Mouse (Mus musculus) cerebellum, adult 9-10 months (tissue): ENCODE measurements at regions not wholly inside any gene's neighbourhood (a gene's known extent, or its start where the extent isn't known, plus 50 kb on each side); places are given as distances from the start of the nearest gene placed in this dataset.
"Not testable (repeated sequence)": the region's sequence is repeated elsewhere in the genome, so short reads cannot be mapped to it uniquely, and the experiment has no call there.

Experiments used
- DNase-seq: peaks from one replicate; pipeline ENCODE4 v3.0.0; 2022

DNA sequence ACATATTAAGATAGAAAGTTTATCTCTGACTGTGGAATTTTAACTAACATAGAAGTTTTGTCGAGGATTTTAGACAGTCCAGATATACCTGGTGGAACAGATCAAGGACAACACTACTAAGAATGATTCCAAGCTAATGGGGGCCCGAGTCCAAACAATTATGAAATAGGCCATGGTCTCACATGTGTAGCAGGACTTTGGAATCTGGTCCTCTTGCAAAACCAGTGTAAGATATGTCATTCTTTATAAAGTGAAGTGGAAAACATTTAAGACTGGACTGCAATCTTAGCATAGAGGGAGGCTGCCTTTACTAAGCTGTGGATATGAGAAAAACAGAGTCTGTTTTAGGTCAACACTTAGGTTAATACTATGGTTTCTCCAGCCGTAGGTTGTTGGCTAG, 311.2 kb downstream of the Ets1 start:
- no peak for DNase-seq

DNA sequence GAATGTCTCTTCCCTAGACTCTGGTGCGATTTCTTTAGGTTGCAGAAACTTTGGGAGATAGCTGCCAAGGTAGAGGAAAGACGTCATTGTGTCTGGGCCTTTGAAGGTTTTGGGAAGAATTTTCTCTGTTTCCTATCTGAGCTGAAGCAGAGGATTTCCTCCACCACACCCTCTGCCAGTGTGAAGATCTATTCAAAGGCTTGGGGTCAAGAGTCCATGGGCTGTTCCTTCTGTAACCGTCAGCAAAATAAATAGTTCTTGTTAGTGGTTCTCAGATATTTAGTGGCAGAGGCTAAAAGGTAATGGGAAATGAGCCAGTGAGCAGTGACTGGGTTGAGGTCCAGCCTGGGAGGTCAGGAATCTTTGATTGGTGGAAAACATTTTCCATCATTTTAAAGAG, 313.0 kb downstream of the Ets1 start:
- DNase-seq: no peak

DNA sequence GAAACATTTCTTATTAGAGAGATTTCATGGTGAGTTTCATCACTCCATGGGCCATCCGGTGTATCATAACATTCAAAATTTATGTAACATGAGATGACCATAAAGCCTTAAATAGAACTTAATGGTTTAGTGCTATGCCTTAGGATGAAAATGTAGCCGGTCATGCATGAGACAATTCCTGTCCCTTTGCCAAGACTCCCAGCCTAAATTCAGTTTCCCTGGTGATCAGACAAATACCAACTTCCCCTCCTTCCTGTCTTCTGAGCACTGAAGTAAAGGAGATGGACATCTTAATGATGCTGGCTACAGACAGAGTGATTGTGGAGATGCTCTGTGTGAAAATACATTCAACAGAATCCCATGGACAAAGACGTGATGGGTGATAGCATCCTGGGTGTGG, 322.7 kb downstream of the Ets1 start:
- no peak for DNase-seq

DNA sequence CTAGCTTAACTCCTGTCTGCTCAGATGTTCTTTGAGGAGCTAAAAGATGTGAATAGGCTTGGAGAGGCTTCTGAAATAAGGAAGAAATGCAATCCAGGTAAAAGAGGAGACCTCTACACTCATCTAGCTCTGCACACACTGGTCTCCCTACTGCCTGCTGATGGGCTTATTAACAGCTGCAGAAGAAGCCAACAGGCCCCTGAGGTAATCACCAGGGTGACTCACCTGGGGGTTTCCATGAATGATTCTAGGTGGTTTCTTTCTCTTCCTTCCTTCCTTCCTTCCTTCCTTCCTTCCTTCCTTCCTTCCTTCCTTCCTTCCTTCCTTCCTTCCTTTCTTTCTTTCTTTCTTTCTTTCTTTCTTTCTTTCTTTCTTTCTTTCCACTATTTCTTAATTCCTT, 323.4 kb downstream of the Ets1 start:
- not testable (repeated sequence) for DNase-seq

GRCm38 (mm10) chr9:32962679-32963205, 326.7 kb downstream of the Ets1 start:
- no peak for DNase-seq

- DNase-seq: no peak
These were observed 332.4 kb downstream of the Ets1 start for GRCm38 (mm10) chr9:32968446-32968845.

GRCm38 (mm10) chr9:32971421-32971820, 335.4 kb downstream of the Ets1 start:
- DNase-seq: no peak

DNA sequence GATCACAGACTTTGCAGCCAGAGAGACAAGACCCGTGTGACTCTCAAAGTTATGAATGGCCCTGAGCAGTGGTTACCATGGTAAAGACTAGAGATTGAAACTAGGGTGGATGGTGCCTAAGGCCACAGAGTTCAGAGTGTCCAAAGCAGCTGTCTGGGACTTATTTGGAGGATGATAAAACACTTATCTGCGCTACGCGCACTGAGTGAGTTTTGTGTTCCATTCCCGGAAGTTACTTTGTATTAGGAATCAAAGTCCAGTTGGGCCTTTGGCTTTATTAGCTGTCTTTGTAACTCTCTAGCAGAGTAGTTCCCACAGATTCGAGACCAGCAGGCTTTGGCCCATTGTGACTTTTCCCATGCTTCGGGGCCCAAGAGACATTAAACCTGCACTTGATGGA, 335.9 kb downstream of the Ets1 start:
- DNase-seq: no peak

GRCm38 (mm10) chr9:32972431-32973052, 336.5 kb downstream of the Ets1 start:
- DNase-seq: no peak

DNA sequence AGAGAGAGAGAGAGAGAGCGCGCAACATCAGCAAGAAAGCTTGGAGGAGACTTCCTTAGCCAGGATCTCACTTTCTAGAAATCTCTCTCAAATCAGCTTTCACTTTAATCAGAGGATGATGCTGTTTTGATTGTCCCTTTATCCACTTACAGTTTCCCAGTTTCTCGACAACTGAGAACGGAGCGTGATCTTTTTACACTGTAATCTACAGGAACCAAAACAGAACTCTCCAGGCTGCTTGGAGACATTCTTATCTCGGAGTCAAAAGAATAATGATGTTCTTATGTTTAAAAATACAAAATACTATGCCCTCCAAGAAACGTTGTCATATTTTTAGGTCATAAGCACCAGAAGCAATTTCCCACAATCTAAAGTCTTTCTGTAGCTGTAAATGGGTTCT, 341.7 kb downstream of the Ets1 start:
- DNase-seq: no peak

DNA sequence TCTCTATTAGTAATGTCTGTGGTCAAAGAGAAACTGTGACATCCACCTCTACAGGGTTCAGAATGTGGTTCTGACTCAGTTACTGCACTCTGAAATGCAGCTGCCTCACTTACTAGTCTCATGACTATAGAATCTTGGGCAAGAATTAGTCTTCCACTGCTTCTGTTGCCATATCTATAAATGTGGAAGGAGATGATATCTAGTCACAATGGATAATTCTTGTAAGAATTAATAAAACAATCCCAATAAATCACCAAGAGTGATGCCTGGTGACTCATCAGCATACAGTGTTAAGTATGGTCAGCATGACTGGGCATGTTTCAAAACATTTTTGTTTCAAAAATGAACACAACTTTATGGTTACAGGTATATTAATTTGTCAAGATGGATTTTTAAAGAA, 344.8 kb downstream of the Ets1 start:
- DNase-seq: no peak

- no peak for DNase-seq
These were observed 347.2 kb downstream of the Ets1 start for GRCm38 (mm10) chr9:32983182-32983581.

GRCm38 (mm10) chr9:32986836-32987673, 351.0 kb downstream of the Ets1 start:
- DNase-seq: no peak

DNA sequence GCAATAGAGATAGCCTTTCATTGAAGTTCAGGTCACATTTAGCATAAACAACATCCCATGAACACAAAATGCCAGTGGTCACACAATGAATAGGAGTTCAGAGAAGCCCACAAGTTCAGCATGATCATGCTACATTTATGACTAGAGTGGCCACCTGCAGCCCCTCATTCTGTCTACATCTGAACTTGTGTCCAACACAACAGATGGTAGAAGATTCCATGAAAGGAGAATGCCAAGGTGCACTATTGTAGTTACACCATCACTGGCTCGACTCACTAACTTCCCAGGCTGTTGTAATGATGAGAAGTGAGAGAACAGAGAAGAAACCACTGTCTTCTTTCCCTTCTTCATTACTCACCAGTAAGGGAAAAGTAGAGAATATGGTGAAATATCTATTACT, 353.0 kb downstream of the Ets1 start:
- DNase-seq: no peak

GRCm38 (mm10) chr9:32998323-32998722, 362.3 kb downstream of the Ets1 start:
- no peak for DNase-seq

DNA sequence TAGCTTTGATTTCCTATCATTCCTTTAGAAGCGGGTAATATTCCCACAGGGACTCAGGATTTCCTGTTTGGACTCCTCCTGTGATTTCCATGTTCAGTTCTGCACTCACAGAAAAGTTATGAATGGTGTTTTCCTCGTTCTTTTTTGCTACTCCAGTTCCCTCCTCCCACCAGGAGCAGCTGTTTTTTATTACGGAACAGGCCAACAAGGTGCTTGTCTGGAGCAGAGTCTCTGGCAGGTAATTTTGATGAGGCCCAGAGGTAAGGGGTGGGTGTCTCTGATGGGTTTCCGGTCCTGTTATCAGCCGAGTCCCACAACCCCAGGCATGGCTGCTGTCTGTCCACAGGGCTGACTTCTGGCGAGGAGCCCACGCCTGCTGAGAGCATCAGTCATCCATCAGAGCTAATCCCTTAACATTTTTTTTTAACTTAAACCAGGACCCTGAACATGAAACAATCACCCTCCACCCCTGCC, 364.7 kb downstream of the Ets1 start:
- no peak for DNase-seq

DNA sequence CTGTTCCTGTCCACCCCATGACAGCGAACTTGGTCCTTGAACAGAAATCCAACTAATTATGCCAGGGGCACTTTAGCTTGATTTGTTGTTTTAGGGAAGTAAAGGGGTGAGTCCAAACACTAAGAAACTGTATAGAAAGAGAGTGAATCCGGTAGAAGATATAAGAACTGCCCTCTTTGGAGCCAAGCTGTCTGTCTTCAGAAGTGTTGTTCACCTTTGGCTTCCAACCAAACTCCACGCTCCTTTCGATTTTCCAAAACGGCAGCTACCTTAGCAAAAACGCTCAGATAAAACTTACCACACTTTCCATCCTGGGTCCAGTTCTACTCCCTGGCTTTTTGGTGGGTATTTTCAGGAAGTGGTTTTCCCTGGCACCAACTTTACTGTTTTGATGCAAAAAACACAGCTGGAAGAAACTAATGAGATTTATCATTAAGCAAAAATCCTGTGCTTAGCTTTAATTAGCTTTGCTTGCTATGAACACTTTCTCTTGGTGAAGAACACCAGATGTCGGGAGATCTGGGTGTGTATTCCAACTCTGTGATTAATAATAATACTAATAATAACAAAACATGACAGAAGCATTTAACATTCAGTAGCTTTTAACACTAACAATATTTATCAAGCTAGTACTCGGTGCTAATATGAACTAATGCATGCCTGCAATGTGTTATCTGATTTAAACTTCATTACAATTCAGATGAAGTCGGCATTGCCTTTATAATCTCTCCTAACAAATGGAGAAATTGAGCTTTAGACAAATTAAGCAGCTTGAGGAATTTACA, 365.3 kb downstream of the Ets1 start:
- no peak for DNase-seq

DNA sequence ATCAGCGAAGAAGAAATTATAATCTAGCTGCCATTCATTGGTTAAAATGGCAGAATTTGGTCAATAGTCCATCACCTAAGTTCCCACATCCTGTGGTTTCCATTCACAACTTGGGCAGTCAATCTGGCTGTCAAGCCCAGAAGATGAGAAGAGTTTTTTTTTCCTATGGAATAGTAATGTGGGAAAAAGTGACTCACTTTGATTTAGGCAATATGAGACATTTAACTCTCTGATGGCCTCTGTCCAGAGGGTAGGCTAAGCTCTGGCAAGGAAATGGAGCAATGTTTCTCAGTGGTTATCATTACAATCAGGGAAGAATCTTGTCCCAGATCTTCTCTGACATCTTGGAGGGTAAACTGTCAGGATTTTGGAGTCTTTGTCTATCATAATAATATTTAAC, 367.9 kb downstream of the Ets1 start:
- no peak for DNase-seq

DNA sequence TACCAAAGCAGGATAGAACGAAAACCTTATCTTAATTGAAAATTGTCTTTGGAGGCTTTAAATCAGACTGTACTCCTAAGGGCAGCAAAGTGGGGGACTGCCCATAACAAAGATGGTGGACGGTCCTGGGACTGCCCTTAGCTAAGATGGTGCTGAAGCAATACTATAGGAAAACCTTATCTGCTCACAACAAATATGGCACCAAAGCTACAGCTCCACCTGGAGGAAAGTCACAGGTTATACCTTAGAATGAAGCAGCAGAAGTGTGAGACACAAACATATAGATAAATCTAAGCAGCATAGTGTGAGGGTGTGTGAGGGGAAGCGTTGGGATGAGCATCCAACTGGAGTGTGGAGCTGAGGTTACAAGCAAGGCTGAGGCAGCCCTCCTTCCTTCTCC, 368.5 kb downstream of the Ets1 start:
- no peak for DNase-seq

DNA sequence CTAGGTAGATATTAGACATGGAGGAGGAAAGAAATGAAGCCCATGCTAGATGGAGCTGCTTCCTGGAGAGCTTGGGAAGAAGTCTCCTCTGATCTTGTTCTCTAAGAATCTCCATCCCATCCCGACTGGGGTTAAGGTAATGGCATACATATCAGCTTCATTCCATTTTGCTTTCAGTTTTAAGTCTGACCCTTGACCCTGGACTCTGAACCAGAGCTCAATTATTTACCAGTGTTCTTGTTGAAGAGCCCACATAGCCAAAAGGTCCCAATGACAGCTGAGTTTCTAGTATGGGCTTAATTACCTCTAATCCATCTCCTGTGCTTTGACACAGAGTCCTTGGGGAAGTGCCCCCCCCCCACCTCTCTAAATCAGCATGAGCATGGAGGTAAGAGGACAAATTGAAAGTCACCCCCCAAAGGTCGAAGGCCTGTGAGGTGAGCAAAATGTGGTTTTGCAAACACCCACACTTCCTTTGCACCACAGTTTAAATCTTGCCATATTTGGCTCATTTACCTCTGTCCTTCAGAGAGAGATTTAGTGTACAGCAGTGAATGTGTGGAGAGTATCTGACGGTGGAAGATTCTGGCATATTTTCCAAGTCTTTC, 371.5 kb downstream of the Ets1 start:
- no peak for DNase-seq

GRCm38 (mm10) chr9:33011241-33011640, 375.2 kb downstream of the Ets1 start:
- no peak for DNase-seq

- no peak for DNase-seq
These were observed 399.4 kb downstream of the Ets1 start for GRCm38 (mm10) chr9:33035401-33035800.

GRCm38 (mm10) chr9:33039221-33039790, 403.3 kb downstream of the Ets1 start:
- DNase-seq: no peak
